Mouse (Mus musculus): ENCODE measurements at regions not wholly inside any gene's neighbourhood (a gene's known extent, or its start where the extent isn't known, plus 50 kb on each side); places are given as distances from the start of the nearest gene placed in this dataset. TPM values are rescaled to one million over a fixed set of nuclear protein-coding genes. Genes with fewer than 3 reads are reported as not detected.

DNA sequence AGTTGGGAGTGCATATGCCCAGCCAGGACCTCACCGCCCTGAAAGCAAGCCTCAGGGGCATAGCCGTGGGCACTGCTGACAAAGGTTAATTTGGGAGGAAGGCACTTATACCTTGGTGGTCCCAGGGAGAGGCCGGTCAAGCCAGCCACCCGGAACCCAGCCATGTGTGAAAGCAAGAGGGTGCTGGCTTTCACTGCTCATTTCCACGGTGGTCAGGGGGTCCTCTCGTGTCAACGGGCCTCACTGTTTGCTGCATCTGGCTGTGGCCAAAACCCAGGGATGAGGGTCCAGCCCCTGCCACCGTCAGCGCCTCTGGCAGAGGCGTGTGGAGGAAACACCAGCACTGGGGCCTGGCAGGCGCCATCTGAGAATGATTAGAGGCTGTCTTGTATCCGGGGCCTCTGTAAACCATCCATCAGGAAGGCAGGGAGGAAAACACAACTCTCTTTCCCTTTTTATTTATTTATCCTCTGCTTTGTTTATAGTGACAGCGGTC is 238.7 kb downstream of the Cdc5l start:
- Histone ChIP-seq H3K9me3 (replicated peaks) (no peaks in the 10 kb centered on the region), H3K4me1 (peaks cover 24% of the 10 kb centered on the region), H3K36me3 (no peaks in the 10 kb centered on the region), H3K27me3 (no peaks in the 10 kb centered on the region), H3K4me2 (replicated peaks) (no peak overlapping the region), H3K9ac (no peak overlapping the region), H3K4me3 (replicated peaks) (no peak overlapping the region), H3K27ac (replicated peaks) (peak overlapping the region; percentile 56; the same call in 1 of the 2 replicates)
- 0 out of 2 replicates have a peak, but pooled peaks have one; percentile 63 for ATAC-seq (ENCODE audit: insufficient number of reproducible peaks, low FRiP score, low TSS enrichment, low read depth)
- 29% methylated on average over 13 of the region's 13 CpGs for WGBS

DNA sequence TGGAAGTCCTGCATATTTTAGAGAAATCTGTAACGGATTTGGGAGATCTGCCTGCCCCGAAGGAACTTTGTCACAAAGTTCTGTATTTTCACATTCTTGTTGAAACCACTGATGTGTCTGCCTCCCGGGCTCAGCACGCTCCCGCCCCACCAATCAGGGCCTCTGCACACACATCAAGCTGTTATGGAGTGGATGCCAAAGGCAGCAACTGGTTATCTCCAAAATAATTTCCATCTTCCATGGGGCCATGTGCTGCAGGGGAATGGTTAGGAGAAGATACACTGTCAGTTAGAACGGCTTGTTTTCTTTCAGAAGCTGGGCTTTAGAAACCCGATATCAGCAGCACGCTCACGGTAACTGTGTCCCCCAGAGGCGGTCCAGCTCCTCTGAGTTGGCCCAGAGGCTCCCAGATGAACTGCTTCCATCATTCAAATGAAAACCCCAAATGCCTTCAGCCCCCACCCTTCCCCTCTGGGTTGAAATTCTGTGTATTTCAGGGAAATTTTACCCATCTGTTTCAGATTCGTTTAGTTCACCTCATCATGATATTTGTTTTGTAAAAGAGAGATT is 240.0 kb downstream of the Cdc5l start:
- Histone ChIP-seq H3K4me3 (replicated peaks) (no peak overlapping the region), H3K27ac (replicated peaks) (peak overlapping the region; percentile 31; the same call in 1 of the 2 replicates), H3K4me2 (replicated peaks) (peak overlapping the region; percentile 15), H3K36me3 (no peaks in the 10 kb centered on the region), H3K9me3 (replicated peaks) (no peaks in the 10 kb centered on the region), H3K9ac (no peak overlapping the region), H3K4me1 (peaks cover 24% of the 10 kb centered on the region), H3K27me3 (no peaks in the 10 kb centered on the region)
- WGBS = 11% methylated on average over 11 of the region's 11 CpGs
- peak; percentile 72 for ATAC-seq (ENCODE audit: insufficient number of reproducible peaks, low FRiP score, low TSS enrichment, low read depth)

DNA sequence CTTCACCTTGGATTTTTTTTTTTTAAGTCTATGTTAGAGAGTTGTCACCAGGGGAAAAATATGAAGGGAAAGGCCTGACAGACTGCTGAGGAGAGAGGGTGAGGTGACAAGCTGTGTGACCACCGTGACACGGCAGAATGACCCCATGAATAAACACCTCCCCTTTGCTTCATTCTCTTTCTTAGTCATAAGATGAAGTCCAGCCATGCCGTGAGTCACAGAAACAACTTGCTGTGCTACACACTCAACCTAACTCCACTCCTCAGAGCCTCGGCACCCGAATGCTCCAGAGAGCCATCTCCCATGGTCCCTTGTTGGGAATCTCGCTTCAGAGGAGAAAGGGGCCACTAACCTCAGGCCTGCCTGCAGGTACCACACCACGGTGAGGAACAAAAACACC is 246.1 kb downstream of the Cdc5l start:
- Histone ChIP-seq H3K9me3 (replicated peaks) (no peaks in the 10 kb centered on the region), H3K27ac (replicated peaks) (no peak overlapping the region), H3K36me3 (no peaks in the 10 kb centered on the region), H3K27me3 (no peaks in the 10 kb centered on the region), H3K4me2 (replicated peaks) (no peak overlapping the region), H3K9ac (no peak overlapping the region), H3K4me3 (replicated peaks) (no peak overlapping the region), H3K4me1 (no peaks in the 10 kb centered on the region)
- no peak for ATAC-seq (ENCODE audit: insufficient number of reproducible peaks, low FRiP score, low TSS enrichment, low read depth)
- WGBS = 74% methylated on average over 7 of the region's 7 CpGs

DNA sequence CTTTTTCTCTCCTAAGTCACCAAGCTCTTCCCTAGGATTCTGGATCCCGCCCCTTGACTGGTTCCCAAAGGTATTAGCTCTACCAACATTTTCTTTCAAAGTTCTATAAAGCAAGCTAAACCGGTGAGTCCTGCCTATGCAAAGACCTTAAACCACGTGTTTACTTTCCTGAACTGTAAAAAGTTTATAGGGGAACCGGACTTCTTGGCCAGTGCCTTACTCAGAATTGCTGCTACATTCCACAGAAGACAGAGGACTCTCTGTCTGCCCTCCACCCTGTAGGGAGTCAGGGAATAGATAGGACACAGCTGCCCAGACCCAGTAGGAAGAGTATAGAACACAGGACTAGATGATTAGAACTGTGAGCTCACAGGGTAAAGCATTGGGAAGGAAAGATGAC is 257.2 kb downstream of the Cdc5l start:
- Histone ChIP-seq H3K9me3 (replicated peaks) (no peaks in the 10 kb centered on the region), H3K27ac (replicated peaks) (no peak overlapping the region), H3K36me3 (no peaks in the 10 kb centered on the region), H3K4me3 (replicated peaks) (no peak overlapping the region), H3K27me3 (peaks cover 3% of the 10 kb centered on the region; the same call in 1 of the 2 replicates), H3K4me1 (no peaks in the 10 kb centered on the region), H3K9ac (no peak overlapping the region), H3K4me2 (replicated peaks) (no peak overlapping the region)
- no peak for ATAC-seq (ENCODE audit: insufficient number of reproducible peaks, low FRiP score, low TSS enrichment, low read depth)
- 56% methylated on average over 4 of the region's 4 CpGs for WGBS

DNA sequence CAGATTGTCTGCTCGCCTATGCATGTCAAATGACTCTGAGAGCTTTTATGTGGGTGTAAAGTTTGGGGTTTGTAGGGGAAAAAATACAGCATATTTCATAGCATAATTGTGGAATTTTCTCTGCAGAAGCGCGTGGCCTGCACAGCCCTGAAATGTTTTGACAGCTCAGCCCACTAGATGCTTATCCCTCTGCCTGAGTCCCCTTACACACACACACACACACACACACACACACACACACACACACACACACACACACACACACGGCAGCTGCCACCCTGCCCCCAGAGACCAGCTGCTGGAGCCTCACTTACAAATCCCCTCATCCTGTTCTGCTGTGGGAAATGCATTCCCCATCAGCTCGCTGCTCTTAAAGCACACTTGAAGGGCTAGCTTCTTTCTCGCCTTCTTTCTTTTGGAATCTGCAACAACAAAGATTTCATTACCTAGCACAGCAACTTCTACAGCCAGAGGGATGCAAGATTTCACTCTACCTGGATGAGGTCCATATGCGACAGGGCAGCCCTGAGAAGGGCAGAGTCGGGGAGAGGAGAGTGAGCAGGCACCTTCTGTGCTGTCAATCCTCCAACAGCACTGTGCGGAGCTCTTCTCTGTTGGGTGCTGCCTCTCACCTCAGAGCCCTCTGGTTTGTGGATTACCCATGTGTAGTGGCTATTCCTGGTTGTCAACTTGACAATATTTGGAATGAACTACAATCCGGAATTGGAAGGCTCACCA is 264.1 kb downstream of the Cdc5l start:
- peaks cover 9% of the 10 kb centered on the region; the same call in 1 of the 2 replicates for H3K27me3 ChIP-seq
- 0 out of 2 replicates have a peak, but pooled peaks have one; percentile 57 for ATAC-seq (ENCODE audit: insufficient number of reproducible peaks, low FRiP score, low TSS enrichment, low read depth)
- H3K9me3 ChIP-seq (replicated peaks) = no peaks in the 10 kb centered on the region
- 0 out of 2 replicates have a peak, but pooled peaks cover 12% of the 10 kb centered on the region for H3K4me1 ChIP-seq
- no peak overlapping the region for H3K27ac ChIP-seq (replicated peaks)
- WGBS = 42% methylated on average over 10 of the region's 10 CpGs
- H3K9ac ChIP-seq = no peak overlapping the region
- H3K4me2 ChIP-seq (replicated peaks) = no peak overlapping the region
- no peak overlapping the region for H3K4me3 ChIP-seq (replicated peaks)
- no peaks in the 10 kb centered on the region for H3K36me3 ChIP-seq

Small RNA genes in the stretch of these regions (microRNA-seq; reads per million reads assigned to microRNA genes)
- gene Gm24979 (ENCODE audit: borderline number of aligned reads) = not detected
